Mouse (Mus musculus) kidney, postnatal 10 days (tissue): ENCODE measurements at regions not wholly inside any gene's neighbourhood (a gene's known extent, or its start where the extent isn't known, plus 50 kb on each side); places are given as distances from the start of the nearest gene placed in this dataset.
A peak's percentile ranks its signal among the peaks of the same experiment; 100 is the strongest.

Experiments used
- DNase-seq: peaks from one replicate; pipeline ENCODE4 v3.0.0; 2021; ENCODE audit warnings: mixed read lengths

- no peak for DNase-seq
Observed at GRCm38 (mm10) chr11:84637268-84637667, 111.9 kb upstream of the Lhx1 start.

- no peak for DNase-seq
Observed at GRCm38 (mm10) chr11:84634990-84635389, 109.7 kb upstream of the Lhx1 start.

- peak; percentile 45 for DNase-seq
Observed at GRCm38 (mm10) chr11:84633300-84633699, 108.0 kb upstream of the Lhx1 start.

GRCm38 (mm10) chr11:84628111-84628510, 102.8 kb upstream of the Lhx1 start:
- peak; percentile 61 for DNase-seq

GRCm38 (mm10) chr11:84627685-84628084, 102.3 kb upstream of the Lhx1 start:
- DNase-seq, result peak; percentile 25

GRCm38 (mm10) chr11:84627259-84627658, 101.9 kb upstream of the Lhx1 start:
- DNase-seq, result no peak

- DNase-seq, result no peak
Observed at GRCm38 (mm10) chr11:84624100-84624499, 98.8 kb upstream of the Lhx1 start.

- DNase-seq, result no peak
Observed at GRCm38 (mm10) chr11:84619713-84620112, 94.4 kb upstream of the Lhx1 start.

- no peak for DNase-seq
Observed at GRCm38 (mm10) chr11:84618576-84618975, 93.2 kb upstream of the Lhx1 start.

GRCm38 (mm10) chr11:84612982-84613720, 87.8 kb upstream of the Lhx1 start:
- no peak for DNase-seq

GRCm38 (mm10) chr11:84611625-84611879, 86.2 kb upstream of the Lhx1 start:
- DNase-seq, result no peak

- DNase-seq, result no peak
Observed at GRCm38 (mm10) chr11:84610774-84611624, 85.7 kb upstream of the Lhx1 start.

- DNase-seq, result no peak
Observed at GRCm38 (mm10) chr11:84604781-84605180, 79.4 kb upstream of the Lhx1 start.

GRCm38 (mm10) chr11:84599267-84599841, 74.0 kb upstream of the Lhx1 start:
- DNase-seq, result no peak

- no peak for DNase-seq
Observed at GRCm38 (mm10) chr11:84597572-84598295, 72.4 kb upstream of the Lhx1 start.

GRCm38 (mm10) chr11:84592715-84593339, 67.5 kb upstream of the Lhx1 start:
- no peak for DNase-seq

GRCm38 (mm10) chr11:84587107-84587506, 61.8 kb upstream of the Lhx1 start:
- no peak for DNase-seq

- no peak for DNase-seq
Observed at GRCm38 (mm10) chr11:84585626-84586025, 60.3 kb upstream of the Lhx1 start.

- DNase-seq, result no peak
Observed at GRCm38 (mm10) chr11:84578805-84579541, 53.6 kb upstream of the Lhx1 start.
